Mouse (Mus musculus): ENCODE results near the gene 1700067K01Rik.

Gene 1700067K01Rik

DNA sequence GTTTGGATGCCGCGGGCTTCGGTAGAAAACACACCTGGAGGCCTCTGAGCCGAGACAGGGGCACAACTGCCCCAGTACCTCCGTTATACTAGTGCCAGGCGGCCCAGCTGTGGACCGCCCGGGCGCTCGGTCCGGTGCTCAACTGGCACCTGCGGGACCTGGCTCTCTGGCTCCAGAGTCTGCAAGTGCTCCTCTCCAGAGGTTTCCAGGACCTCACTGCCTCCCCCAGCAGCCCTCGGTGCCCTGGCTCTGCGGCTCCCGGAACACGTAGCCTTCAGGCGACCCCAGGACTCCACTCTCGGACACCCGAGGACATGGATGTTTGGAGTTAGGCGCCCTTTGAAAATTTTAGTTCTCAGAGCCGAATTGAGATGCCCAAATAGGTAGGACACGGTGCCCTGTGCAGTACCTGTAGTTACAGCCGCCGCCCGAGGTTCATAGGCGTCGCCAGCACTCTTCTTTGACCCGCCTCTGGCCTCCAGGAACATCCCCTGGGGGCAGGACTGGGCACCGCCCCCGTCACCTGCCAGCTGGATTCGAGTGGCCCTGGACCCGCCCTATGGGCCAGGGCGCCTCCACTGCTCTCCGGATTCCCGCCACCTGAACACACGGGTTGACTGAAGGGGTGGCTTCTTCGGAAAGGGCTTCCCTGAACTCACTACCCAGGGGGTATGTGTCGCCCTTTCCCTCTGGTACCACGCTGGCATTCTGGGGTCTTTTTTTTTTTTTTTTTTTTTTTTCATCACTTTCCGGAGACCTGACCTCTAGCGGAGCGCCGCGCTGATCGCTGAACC is 10.6 kb downstream of the 1700067K01Rik start, which contains the start of gene 2210011C24Rik:
Gene 2210011C24Rik, minus strand, starts transcription at position 467 of the 794 bp plus-strand sequence.
- no peak for DNase-seq

DNA sequence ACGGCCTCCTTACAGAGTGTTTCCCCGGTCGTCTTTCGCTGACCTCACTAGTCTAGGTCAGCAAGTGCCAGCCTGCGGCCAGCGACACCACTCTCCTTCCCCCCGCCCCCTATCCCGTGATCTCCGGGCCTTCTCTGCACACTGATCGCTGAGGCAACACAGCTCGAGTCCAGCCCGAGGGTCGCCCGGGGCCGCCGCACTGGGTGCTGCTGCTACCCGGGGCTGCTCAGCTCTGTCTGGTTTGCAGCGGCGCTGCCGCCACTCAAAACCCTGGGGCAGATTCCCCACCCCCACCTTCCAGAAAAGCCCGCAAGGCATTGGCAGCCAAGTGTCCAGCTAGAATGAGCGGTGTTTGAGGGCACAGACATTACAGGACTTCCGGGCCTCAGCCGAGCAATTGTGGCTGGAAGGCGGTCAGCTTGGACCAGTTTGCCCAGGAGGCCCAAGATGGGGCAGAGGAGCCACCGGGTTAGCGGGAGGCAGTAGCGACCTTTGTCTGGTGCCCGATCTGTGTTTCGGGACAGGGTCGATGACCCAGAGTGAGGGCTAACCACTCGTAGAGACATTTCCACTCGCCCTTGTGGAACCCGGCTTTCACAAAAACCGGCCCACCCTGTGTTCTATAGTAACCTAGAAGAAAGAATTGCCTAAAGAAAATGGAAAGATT is 11.3 kb downstream of the 1700067K01Rik start:
- DNase-seq, result peak; percentile 55

DNA sequence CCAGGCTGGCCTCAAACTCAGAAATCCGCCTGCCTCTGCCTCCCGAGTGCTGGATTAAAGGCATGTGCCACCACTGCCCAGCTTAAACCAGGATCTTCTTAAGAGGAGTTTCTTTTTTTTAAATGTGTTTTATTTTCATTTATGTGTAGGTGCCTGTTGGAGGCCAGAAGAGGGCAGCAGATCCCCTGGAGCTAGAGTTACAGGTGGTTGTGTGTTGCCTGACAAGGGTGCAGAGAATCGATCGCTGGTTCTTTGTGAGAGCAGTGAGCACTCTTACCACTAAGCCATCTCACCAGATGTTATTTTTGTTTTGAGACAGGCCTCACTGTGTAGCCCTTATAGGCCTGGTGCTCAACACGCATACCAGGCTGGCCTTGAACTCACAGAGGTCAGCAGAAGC is 14.5 kb downstream of the 1700067K01Rik start:
- no peak for DNase-seq

DNA sequence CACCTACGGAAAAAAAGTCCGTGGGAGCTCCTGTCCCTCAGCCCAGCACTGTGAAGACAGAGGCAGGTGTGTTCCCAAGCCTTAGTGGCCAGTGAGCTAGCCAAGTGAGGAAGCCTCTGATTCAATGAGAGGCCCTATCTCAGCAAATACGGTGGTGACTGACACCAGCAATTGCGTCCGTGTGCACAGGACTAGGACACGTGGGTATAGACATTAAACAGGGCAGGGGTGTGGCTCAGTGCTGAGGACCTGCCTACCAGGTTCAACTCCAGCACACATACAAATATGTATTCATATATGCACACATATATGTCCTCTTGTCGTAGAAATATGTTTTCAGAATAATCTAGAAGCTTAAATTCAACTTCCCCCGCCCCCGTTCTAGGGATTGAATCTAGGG is 18.4 kb downstream of the 1700067K01Rik start:
- no peak for DNase-seq

DNA sequence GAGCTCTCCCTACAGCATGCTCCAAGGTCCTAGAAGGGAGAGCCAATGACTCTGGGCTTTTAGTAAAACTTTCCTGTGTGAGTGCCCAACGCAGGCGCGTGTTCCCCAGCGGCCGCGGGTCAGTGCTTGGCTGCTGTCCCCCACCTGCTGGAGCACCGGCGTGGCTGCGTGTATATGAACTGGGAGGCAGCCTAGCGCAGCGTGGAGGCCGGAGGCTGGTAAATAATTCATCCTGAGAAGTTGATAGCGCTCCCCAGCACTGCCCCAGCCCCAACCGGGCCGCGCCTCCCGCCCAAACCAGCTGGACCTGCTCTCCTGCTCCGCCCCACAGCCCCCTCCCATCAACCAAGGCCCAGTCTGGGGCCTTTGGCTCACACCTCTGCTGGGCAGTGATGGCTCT is 19.8 kb downstream of the 1700067K01Rik start, which contains the start of gene Palm3:
Gene Palm3, plus strand, starts transcription at position 376 of the 400 bp plus-strand sequence.
- no peak for DNase-seq

DNA sequence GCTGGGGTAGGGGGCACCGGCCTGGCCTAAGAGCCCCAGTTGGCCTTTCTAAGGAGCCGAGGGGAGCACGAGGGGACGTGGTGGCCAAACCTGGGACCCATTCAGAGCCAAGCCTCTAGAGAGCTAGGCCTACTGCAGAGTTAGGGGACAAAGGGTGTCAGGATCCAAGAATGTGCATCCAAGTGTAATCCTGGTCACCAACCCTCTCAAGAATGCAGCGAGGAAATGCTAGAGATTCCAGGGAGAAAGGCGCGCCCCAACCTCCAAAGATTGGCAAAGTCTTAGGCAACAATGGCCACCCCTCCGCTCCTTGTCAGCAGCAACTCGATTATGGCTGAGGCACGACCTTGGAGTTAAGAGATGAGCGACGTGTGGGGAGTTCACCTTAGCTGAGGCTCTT is 20.3 kb downstream of the 1700067K01Rik start:
- DNase-seq, result no peak

DNA sequence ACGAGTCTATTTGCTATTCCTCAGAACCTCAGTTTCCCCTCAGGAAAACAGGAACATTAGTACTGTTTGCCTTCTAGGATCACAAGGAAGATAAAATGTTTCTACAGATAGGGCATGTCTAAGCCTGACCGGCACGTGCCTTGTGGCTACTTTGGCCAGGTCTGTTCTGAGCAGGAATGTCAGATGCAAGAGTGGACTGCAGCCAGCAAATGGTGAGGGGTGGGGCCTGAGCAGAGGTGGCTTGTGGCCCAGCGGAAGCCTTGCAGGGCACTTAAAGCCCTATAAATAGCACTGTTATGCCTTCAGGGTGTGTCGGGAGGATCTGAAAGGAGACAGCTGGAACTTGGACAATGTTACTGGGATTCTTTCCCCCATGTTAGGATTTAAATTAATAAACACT is 21.8 kb downstream of the 1700067K01Rik start:
- DNase-seq, result no peak

DNA sequence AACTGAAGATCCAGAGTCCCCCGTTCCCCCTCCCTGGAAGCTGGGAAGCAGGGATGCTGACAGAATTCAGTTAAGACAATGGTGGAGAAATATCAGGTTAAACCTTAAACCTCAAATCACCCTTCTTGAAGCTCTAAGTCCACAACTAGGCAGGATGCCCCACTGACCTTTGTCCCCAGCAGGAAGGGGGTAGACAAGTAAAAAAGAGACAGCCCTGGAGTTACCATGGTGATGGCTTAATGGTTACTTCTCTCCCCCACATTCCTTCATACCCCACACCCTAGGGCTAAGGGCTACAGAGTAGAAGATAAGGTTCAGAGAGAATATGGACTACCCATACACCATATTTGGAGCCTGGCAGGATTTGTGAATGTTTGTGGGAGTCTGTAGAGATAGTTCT is 22.3 kb downstream of the 1700067K01Rik start:
- DNase-seq, result no peak

DNA sequence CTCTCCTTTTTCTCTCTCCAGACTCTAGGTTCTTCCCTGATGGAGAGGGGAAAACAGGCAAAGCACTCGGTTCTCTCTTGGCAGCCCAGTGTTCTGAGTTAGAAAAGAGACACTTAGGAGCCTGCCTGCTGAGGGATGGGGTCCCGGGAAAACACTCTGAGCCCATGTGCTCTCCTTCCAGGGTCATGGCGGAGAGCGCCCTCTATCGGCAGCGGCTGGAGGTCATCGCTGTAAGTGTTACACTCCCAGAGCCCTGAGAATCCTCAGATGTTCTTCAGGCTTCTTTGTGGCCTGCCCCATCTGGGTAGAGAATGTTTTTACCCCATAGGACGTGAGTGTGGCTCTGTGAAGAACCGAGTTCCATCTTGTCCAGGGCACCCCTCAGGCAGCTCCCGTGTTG is 22.9 kb downstream of the 1700067K01Rik start:
- DNase-seq, result peak; percentile 76

DNA sequence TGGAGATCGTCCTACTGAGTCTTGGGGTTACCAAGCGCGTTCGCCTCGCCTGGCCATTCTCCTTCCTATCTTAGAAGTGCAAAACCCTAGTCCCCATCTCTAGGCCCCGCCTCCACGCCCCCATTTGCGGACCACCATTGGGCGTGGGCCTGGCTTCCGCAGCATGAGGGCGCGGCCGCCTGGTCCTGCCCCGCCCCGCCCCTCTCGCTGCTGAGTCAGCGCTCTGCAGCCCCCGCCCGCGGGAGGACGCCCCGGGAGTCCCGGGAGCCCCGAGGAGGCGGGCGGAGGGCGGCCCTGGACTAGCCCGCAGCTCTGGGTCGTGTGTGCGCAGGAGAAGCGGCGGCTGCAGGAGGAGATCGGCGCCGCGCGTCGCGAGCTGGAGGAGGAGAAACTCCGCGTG is 24.6 kb downstream of the 1700067K01Rik start:
- peak; percentile 89 for DNase-seq

DNA sequence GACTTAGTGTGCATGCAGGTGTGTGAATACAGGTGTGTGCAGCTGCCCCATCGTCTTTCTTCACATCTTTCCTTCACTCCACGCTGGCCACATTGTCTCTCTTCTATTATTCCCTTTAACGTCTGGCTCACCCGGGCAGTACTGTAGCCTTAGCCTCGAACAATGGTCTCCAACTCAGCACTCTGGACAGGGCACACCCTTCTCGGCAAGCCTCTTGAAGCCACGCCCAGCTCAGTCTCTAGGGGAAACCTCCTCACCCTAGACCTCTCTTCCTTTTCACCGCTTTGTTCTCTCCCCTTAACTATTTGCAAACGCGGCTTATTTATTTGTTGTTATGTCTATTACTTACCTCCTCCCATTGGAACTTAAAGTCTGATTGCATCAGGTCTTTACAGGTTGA is 26.1 kb downstream of the 1700067K01Rik start:
- no peak for DNase-seq

DNA sequence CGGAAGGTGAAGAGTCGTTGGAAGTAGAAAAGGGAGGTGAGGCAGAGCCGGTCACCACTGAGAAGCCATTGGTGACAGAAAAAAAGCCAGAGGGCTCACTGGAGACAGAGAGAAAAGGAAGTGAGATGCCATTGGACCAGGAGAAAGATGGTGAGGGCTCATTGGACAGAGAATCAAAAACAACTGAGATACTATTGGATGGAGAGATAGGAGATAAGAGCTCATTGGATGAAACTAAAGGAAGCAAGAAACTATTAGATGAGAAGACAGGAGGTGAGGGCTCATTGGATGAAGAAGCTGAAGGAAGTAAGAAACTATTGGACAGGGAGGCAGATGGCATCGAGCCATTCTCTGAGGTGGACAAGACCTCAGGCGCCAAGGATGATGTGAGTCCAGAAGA is 28.0 kb downstream of the 1700067K01Rik start:
- DNase-seq, result no peak

DNA sequence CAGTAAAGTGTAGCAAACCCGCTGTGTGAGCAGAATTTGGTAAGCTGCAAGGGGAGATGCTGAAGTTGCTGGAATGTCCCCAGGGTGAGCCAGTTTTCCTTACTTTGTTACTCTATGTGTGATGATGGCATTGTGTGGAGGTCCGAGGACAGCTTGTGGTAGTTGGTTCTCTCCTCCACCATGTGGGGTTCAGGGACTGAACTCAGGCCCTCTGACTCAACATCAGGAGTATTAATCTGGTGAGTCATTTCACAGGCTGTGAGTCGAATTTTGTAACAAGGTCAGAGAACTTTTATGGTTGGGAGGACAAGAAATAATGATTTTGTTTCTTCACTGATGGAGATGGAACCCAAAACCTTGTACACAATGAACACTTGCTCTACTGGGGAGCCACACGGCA is 31.5 kb downstream of the 1700067K01Rik start:
- DNase-seq, result no peak

DNA sequence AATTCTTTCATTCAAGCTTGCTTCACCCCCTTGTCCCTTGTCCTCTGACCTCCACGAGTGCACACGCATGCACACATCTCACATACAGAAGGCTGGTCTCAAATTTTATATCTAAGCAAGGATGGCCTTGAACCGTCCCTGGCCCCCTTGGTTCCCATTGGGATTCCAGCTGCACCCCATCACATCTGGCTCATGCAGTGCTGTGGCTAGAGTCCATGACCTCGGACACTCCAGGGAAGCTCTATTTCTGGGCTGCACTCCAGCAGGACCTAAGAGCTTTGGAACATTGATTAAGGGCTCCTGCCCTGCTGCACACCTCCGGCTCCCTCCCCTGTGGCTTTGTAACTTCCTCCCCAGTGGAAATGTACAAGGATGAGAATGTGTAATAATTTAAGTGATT is 36.7 kb downstream of the 1700067K01Rik start:
- DNase-seq, result no peak

DNA sequence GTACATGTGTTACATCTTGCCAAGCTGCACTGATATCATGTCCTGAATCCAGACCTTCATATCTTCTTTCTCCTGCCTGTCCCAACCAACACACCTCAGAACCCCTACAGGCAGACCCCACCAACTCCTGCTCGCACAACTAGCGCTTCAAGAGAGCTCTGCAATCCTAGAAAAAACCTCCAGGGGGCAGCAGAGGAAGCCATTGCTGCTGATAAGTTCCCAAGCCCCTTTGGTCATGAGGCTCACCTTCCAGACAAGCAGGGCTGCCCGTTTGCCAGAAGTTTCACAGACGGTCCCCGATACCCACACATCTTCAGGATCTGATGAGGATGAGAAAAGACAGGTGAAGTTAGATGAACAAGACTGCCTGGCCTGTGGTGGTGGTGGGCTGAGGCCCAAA is 37.7 kb downstream of the 1700067K01Rik start:
- DNase-seq, result peak; percentile 85

DNA sequence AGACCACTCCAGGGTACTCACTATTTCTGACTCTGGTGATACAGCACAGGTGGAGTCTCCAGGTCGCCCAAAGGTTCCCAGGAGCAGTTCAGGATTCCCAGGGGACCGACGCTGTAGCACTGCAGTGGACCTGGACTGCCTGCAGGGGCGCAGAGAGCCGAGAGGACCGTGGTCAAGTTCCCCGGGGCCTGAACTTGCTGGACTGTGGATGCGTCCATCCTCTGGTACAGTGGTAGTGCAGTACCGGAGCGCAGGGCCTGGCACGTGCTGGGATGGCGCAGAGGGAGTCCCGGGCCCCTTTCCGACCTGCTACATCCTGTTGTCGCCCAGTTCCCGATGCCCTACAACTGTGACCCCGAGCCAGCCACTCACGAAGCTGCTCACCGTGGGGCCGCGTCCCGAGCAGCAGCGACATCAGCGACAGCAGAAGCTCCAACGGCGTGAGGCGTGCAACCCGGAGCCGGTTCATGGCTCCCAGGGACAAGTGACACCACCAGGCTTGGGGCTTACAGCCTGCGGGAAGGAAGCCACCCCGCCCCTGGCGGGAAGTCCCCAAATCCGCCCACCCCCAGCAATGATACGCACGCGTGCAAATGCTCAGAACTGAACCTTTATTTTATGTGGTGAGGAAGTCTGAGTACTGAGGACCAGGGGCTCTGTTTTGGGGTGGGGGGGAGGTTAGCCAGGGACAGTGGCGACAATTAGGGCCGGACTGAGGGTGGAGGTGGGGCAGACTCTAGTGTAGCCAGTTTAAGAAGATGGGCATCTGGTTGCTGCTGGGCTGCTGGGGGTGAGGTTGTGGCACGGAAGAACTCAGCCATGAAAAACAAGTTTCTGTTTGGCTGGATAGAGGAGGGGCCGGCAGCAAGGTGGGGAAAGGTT is 41.0 kb downstream of the 1700067K01Rik start, which contains the start of gene Il27ra:
Gene Il27ra, minus strand, starts transcription at position 524 of the 882 bp plus-strand sequence.
- peak; percentile 86 for DNase-seq

DNA sequence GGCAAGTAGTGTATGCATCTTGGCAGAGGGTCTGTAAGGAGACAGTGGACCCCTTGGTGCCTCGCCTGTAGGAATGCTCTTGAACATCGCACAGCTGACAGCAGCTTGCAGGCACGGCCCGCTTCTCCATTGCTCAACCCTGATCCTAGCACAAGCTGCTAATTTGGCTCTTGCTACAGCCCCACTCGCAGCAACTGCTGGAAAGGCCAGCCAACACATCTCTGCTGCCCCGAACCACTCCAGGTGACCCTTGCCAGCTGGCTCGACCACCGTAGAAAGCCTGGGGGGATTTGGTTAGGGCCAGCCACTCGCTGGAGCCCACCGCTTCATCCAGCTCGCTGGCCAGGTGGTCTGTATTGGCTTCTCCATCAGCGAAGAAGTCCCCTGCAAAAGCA is 41.6 kb downstream of the 1700067K01Rik start:
- DNase-seq, result no peak

DNA sequence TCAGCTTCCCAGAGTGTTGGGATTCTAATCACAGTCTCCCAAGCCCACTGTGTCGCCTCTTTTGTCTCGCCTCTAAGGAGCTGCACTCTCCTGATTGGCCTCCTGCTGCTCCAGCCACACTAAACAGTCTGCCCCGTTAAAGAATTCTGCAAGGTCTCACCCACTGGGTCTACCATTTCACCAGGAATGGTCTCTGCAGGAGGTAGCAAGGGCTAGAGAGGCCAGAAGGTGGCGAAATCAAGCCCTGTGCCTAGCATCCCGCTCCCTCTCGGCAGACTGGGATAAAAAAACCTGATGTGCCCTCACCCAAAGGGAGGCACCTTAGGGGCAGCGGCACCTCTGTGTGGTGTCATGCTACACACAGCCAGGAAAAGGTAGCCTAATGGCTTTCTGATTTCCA is 42.8 kb downstream of the 1700067K01Rik start:
- DNase-seq, result no peak

DNA sequence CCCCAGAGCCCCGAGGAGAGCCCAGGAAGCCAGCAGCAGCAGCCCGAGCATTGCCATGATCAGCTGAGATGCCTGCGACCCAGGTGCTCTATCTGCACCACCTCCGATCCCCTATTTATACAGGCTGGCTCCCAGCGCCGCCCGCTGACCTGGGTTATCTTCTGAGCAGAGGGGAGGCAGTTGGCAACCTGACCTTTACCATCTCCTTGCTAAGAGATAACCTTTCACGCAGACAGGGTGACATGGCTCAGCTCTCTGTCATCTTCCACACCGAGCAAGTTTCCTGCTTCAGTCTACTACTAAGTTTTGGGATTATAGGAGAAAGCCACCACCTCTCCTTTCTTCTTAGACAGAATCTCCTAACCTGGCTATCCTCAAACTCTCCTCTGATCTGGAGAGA is 43.6 kb downstream of the 1700067K01Rik start, which contains the start of gene Rln3:
Gene Rln3, minus strand, starts transcription at position 101 of the 400 bp plus-strand sequence.
- DNase-seq, result no peak

DNA sequence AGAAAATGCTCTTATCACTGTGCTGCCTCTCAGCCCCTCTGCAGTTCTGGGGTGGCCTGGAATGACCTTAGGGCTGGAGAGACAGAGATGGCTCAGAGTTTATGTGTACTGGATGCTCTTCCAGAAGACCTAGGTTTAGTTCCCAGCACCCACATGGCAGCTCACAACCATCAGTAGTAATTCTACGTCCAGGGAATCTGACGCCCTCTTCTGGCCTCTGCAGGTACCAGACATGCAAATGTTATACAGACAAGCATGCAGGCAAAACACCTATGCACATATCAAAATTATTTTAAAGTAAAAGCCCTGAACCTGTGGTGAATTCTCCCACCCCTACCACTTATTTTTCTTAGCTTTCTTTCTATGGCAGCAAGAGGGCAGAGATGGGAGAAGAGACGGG is 45.2 kb downstream of the 1700067K01Rik start:
- DNase-seq, result no peak

DNA sequence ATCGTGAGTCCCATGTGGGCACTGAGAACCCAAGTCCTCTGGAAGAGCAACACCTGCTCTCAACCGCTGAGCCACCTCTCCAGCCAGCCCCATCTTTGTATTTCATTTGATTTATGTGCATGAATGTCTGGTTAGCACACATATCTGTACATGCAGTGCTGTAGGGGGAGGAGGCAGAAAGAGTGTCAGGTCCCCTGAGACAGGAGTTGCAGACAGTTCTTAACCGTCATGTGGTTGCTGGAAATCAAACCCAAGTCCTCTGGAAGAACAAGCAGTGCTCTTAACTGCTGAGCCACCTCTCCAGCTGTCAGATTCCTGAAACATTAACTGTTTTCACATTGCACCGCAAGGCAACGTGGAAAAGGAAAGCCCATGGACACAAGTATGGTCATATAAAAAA is 46.9 kb downstream of the 1700067K01Rik start:
- no peak for DNase-seq

DNA sequence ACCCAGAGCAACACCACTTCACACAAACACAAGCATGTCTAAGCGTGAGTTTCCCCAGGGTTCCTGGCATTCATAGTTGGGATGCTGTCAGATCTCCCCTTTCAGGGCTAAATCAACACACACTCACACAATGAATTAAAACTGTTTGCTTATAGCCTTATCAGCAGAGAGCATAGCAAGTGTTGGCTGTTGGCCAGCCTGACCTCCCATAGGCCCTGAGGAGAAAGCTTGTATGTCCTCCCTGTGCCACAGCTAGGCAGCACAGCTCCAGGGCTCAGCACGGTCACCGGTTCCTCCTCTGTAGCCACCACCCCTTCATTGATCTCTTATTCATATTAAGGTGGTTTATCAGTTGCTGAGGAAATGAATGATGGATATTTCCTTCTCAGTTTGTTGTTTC is 51.4 kb downstream of the 1700067K01Rik start:
- DNase-seq, result no peak

DNA sequence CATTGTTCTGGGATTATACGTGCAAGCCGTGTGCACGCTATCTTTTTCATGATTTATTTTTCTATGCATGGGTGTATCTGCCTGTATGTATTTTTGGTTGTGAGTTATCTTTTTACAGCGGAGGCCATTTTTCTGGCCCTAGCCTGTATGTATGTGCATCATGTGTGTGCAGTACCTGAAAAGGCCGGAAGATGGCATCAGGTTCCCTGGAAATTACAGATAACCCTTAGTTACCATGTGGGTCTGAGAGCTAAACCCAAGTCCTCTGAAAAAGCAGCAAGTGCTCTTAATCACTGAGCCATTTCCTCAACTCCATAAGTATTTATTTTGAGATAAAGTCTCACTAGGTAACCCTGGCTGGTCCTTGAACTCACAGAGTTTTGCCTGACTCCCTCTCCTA is 51.9 kb downstream of the 1700067K01Rik start:
- DNase-seq, result no peak

Measured in embryo, embryonic 11 days (tissue).